Mouse (Mus musculus) adrenal gland, adult (tissue): Measurements from ENCODE around the gene Gm49416.
"Not testable (repeated sequence)": the region's sequence is repeated elsewhere in the genome, so short reads cannot be mapped to it uniquely, and the experiment has no call there.

Source experiments
- DNase-seq, 2 experiments: peaks; one replicate each; pipeline ENCODE4 v3.0.0; 2022 to 2023; ENCODE audit warnings: low spot score in 1 of 2; ENCODE audit not compliant: inconsistent age in 2 of 2

Gm49416 gene

GRCm38 (mm10) chr19:8888511-8889385 is at the start of gene Gm49416, which contains the start of gene 1810009A15Rik:
Gene Gm49416 (plus strand): TSS chr19:8888926.
Gene 1810009A15Rik (plus strand): TSS chr19:8888853.
- peak; percentile 95 to 98 for DNase-seq

- peak; percentile 35 to 59 for DNase-seq
Measured at GRCm38 (mm10) chr19:8839103-8839907, 49.4 kb upstream of the Gm49416 start, which contains the start of gene Gng3. Gene Gng3 (minus strand): TSS chr19:8839194.

GRCm38 (mm10) chr19:8839908-8840791 is 48.6 kb upstream of the Gm49416 start:
- peak; percentile 86 to 95 for DNase-seq

GRCm38 (mm10) chr19:8841012-8841411 is 47.7 kb upstream of the Gm49416 start:
- peak in 1 of 2 experiments; percentile 28 for DNase-seq

- peak in 1 of 2 experiments; percentile 61 for DNase-seq
Measured at GRCm38 (mm10) chr19:8842961-8843360, 45.8 kb upstream of the Gm49416 start.

GRCm38 (mm10) chr19:8844371-8845129 is 44.2 kb upstream of the Gm49416 start:
- peak; percentile 69 to 92 for DNase-seq

- DNase-seq: no peak
Measured at GRCm38 (mm10) chr19:8848356-8848755, 40.4 kb upstream of the Gm49416 start.

GRCm38 (mm10) chr19:8850402-8850901 is 38.3 kb upstream of the Gm49416 start, which contains the start of gene Lrrn4cl:
Gene Lrrn4cl (plus strand): TSS chr19:8850768.
- DNase-seq: peak; percentile 56 to 68

- DNase-seq: no peak
Measured at GRCm38 (mm10) chr19:8851639-8852038, 37.1 kb upstream of the Gm49416 start.

GRCm38 (mm10) chr19:8852236-8852928 is 36.3 kb upstream of the Gm49416 start:
- no peak for DNase-seq

GRCm38 (mm10) chr19:8853117-8853516 is 35.6 kb upstream of the Gm49416 start:
- DNase-seq: no peak

GRCm38 (mm10) chr19:8857689-8858088 is 31.0 kb upstream of the Gm49416 start:
- DNase-seq: peak; percentile 61 to 86

GRCm38 (mm10) chr19:8859018-8859417 is 29.7 kb upstream of the Gm49416 start:
- DNase-seq: peak in 1 of 2 experiments; percentile 70

- DNase-seq: no peak
Measured at GRCm38 (mm10) chr19:8864265-8864664, 24.5 kb upstream of the Gm49416 start.

- not testable (repeated sequence) for DNase-seq
Measured at GRCm38 (mm10) chr19:8870381-8870780, 18.3 kb upstream of the Gm49416 start.

GRCm38 (mm10) chr19:8870838-8871237 is 17.9 kb upstream of the Gm49416 start:
- no peak for DNase-seq

- peak; percentile 99 for DNase-seq
Measured at GRCm38 (mm10) chr19:8871267-8872186, 17.2 kb upstream of the Gm49416 start, which contains the start of gene Ubxn1. Gene Ubxn1 (plus strand): TSS chr19:8871496.
